Mouse (Mus musculus): ENCODE data around the gene Khnyn. TPM values are rescaled to one million over a fixed set of nuclear protein-coding genes. Genes with fewer than 3 reads are reported as not detected.

The Khnyn gene
- total RNA-seq, 2 experiments from 2014 or later = 29.7 to 29.9 TPM

DNA sequence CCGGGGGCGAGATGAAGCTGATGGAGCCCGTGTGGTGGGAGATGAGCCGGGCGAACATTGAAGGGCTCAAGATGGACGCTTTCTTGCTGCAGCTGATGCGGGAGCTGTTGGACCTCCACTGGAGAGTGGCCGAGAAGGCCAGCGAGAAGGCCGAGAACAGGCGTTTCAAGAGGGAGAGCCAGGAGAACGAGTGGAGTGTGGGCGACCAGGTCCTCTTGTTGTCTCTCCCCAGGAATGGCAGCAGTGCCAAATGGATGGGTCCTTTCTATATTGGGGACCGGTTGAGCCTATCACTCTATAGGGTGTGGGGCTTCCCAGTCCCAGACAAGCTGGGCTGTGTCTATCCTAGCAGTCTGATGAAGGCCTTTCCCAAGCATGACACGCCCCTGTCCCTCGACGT, 12.2 kb upstream of the Khnyn start:
- DNase-seq (ENCODE audit: low spot score in 2 of 2) = no peak

DNA sequence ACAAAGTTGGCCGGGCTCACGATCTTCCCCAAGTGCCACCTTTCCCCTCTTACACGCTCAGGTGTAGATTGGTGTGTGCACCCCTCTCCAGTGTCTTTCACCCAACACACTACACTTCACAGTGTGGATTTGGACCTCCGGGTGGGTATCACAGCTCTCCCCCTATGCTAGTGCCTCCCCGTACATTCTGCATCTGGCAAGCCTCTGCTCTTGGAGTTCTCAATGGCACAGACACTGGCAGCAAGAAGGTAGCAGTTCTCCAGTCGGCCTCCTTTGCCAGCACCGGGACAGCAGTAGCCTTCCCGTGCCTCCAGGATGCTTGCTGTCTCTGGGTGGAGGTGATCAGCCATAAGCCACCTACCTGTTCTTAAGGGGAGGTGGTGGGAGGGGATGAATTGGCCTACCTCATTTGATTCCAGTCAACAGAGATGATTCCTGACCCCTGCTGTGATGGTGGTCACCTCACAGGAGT, 11.5 kb upstream of the Khnyn start:
- DNase-seq (ENCODE audit: low spot score in 2 of 2) = no peak

DNA sequence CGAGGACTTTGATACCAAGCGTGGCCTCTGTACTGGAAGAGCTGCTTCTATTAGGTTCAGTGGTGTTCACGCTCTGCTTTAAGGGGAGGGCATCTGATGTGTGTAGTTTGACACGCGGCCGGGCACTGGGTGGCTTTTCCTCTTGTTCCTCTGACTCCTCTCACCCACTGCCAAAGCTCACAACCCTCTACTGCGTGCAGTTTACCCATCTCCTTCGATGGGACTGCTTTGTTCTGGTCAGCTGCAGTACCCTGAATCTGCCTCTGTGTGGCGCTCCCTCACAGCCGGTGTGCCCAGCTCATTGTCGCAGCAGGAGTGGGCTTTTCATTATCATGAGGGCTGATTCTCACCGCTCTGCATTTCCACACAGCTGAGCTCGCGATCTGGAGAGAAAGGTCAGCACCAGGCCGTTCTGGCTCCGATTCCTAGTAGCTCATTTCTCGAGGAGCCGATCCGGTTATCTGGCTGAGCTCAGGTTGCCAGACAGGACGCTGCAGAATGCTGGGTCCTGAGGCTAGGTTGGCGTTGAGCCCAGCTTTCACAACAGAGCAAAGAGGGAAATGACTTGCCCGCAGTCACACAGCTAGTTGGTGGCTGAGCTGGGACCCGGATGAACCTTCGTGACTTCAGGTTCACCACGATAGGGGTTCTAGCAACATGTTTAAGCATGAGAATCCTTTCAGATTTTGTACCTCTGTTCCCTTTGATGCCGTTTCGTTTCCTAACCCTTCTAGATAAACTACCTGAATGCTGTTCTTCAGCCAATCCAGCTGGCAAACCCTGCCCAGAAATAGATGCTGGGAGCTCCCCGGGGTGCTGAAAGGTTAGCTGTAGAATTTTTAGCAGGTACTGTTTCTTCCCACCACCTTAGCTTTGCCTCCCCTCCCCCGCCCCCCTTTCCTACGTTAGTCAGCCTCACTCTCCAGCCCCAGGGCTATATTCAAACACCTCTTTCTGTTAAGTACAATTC, 10.7 kb upstream of the Khnyn start:
- peak; percentile 60 to 65 for DNase-seq (ENCODE audit: low spot score in 2 of 2)

DNA sequence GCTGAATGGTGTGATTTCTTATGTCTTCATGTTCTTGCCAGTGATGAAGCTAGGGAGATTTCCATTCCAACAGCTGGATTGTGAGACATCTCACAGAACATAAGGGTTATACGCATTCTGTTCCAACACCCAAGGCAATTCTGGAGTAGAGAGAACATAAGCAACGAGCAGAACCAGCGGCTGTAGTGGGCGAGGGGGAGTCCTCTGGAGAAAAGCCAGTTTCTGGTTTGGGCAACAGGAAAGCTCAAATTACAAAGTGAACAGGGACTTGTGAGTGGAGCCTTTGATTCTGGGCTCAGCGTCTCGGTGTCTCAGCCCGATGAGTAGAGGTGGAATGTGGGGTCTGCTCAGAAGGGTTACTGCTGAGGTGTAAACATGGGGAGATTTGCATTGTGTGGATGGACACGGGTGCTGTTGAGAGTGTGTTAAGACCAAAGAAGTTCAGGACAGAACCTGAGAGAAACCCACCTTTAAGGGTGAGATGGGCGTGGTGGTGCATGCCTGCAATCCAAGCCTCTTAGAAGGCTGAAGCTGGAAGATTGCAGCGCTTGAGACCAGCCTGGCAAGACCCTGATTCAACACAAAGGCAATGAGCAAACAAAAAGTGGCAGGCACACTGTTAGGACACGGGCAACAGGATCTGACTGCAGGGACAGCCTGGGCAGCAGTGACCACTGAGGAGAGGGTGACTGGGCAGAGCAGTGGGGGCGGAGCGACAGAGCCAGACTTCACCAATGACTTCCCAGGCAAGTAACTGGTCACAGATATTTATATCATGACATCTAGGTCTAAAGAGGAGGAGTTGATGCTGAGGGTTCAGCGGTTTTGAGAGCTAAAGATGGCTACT, 7.1 kb upstream of the Khnyn start:
- no peak for DNase-seq (ENCODE audit: low spot score in 2 of 2)

DNA sequence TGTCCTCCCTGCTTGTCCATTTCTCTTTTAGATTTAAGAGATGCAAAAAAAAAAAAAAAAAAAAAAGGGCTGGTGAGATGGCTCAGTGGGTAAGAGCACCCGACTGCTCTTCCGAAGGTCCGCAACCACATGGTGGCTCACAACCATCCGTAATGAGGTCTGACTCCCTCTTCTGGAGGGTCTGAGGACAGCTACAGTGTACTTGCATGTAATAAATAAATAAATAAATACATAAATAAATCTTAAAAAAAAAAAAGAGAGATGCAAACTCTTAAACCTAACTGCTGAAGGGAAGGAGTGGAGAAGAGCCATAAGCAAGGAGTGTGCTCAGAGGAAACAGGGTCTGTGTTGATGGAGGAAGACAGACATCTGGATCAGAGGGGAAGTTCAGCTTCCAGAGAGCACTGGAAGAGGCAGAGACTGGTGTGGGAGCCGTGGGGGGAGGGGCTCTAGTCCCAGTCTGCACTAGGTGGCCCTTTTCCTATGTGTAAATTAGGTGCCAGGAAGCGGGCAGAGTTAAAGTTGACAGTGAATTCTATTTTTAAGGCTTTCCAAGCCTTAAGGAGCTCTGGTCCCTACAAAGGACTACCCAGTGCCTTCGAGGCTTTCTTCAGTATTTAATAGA, 6.3 kb upstream of the Khnyn start:
- no peak for DNase-seq (ENCODE audit: low spot score in 2 of 2)

DNA sequence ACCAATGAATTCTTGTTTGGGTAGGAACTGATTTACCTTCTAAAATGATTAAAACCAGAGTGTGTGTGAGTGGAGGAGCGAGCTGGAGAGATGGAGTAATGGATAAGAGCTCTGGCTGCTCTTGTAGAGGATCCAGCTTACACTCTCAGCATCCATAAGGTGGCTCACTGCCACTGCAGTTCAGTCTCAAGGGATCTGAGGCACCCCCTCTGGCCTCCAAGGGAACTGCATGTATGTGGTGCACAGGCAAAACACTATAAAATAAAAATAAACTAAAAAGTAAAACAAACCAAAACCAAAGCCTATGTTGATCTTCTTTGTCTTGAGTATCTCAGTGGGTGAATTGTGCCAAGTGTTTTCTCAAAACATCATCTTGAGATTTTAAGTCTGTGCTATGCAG, 5.1 kb upstream of the Khnyn start:
- DNase-seq (ENCODE audit: low spot score in 2 of 2) = peak in 1 of 2 experiments; percentile 68

DNA sequence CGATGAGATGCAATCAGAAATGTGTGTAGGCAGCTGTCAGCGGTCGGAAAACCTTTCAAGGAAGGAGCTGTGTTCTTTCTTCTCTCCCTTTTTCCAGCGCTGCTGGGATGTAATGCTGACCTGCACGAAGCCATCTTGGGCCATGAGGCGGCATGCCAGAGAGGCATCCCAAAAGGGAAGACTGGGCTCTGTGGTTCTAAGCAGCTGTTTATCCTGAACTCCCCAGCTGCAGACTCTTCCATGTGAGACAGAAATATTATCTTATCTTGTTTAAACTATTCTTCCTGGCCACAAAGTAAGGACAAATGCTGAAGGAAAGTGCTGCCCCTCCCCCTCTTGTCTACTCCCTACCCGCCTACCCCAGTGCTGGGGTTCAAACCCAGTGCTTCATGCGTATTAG, 3.8 kb upstream of the Khnyn start:
- no peak for DNase-seq (ENCODE audit: low spot score in 2 of 2)

DNA sequence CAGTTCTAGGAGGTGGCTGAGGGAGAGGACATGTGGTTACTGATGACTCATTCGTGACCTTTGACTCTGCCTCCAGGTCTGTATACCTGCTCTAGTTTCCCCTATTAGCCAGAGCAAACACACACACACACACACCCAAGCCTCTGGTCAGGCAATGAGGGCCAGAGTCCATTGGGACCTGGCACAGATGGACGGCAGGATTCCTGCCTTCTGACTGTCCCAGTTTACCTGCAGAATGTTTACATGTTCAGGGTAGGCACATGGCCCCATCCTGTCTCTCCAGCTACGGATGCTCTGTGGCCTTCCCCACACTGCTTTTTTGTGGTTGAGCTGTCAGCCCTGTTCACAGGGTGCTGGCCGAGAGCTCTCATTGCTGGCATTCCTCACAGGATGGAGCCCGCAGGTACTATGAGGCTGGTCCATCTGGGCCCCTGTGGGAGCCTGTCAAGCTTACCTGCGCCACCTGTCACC, 2.5 kb upstream of the Khnyn start:
- no peak for DNase-seq (ENCODE audit: low spot score in 2 of 2)

DNA sequence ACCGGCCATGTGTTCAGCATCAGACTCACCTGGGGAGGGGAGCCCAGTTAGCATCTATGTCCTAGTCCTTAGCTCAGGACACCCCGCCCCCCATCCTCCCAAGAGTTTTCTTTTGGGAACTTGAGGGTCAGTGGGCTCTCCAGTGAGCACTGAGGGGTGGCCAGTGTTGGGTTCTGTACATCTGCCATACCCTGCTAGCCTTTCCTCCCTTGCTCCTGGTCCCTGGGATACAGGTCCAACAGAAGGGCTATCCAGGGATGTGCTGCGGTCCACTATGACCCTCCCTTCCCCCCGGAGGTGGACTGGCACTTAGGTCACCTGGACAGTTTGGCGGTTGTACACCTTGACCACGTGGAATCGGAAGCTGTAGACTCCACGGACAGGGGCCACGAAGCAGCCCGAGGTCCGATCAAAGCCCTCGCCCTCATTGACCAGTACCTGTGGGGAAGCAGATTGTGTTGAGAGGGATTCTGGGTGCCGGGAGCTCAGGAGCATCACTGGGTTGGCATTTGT, 1.5 kb upstream of the Khnyn start:
- DNase-seq (ENCODE audit: low spot score in 2 of 2) = no peak

DNA sequence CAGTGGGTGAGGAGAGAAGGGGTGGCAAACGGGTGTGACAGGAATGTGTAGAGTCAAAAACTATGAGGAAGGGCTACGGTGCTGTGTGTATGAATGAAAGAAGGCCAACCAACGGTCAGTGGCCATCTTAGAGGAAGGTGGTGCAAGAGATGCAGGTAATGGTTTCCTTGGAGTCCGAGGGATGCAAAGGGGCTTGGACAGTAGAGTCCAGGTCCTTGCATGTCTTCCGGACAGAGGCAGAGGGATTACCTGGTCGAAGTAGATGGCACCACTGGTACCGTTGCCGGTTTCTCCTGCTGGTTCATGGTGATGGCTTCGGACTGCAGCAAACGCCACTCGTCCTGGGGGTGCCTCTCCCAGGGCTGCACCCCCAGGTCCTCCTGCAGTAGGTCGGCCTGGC, 1.1 kb upstream of the Khnyn start:
- DNase-seq (ENCODE audit: low spot score in 2 of 2) = no peak

DNA sequence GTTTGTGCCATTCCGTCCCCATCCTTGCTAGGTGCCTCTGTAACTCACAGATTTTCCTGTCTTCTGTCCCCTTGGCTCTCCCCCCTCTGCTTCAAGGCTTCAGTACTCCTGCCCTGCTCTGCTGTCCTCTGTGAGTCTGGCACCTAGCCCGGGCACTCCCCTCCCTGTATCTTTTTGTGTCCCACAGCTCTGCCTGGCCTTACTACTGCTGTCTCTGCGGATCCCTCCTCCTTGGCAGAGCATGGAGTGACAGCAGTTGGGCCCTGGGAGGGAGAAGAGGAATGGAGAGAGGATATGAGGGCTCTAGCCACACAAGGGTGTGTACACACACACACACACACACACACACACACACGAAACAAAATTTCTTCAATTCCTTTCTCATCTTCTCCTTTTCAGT, 581 bp upstream of the Khnyn start, which contains the start of gene Cbln3:
Gene Cbln3 (minus strand): TSS at position 227 of the 400 bp plus-strand sequence.
- peak in 1 of 2 experiments; percentile 64 for DNase-seq (ENCODE audit: low spot score in 2 of 2)

DNA sequence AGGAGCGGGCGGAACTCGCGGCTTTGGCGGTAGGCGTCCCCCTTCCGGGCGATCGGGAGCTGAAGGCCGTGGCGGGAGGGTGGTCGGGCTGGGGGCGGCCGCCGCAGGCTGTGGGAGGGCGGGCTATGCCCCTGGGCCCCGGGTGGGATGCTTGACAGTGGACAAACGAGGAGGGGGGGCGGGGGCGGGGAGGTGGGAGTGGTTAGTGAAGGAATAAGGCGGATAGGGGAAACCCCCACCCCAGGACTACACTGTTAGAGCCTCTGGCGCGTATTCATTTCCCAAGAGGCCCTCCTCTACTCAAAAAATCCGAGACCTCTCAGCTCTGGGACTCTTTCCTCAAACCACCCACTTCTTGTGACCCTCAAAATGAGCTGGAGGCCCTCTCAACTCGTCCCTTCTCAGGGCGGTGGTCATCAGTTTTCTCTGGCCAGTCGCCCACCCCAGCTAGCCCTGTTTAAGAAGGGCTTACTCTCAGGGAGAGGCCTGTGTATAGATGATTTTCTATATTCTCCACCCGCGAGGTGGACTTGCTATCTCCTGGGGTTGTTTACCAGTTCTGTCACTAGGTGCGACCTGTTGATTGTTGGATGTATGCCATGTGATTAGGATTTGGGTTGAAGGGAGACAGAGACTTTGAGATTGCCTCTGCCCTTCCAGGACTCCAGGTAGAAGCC, 505 bp downstream of the Khnyn start:
- no peak for DNase-seq (ENCODE audit: low spot score in 2 of 2)

DNA sequence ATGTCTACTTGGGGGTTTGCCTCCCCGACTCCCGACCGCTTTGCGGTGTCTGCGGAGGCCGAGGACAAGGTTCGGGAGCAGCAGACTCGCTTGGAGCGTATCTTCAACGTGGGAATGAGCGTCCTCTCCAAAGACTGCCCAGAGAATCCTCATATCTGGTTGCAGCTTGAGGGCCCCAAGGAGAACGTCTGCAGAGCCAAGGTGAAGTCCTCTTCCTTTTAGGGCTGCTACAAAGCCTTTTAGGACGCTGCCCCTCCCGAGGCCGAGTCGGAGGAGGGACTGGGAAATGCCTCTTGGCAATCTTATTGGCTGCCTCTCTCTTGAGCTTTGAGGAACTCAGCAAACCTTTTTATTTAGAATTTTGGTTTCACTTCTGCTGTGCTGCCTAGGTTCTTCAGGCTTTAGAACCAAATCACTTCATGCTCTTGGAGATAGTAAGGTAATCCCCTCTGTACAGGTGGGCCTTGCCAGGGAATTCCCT, 1.1 kb downstream of the Khnyn start:
- DNase-seq (ENCODE audit: low spot score in 2 of 2) = no peak

DNA sequence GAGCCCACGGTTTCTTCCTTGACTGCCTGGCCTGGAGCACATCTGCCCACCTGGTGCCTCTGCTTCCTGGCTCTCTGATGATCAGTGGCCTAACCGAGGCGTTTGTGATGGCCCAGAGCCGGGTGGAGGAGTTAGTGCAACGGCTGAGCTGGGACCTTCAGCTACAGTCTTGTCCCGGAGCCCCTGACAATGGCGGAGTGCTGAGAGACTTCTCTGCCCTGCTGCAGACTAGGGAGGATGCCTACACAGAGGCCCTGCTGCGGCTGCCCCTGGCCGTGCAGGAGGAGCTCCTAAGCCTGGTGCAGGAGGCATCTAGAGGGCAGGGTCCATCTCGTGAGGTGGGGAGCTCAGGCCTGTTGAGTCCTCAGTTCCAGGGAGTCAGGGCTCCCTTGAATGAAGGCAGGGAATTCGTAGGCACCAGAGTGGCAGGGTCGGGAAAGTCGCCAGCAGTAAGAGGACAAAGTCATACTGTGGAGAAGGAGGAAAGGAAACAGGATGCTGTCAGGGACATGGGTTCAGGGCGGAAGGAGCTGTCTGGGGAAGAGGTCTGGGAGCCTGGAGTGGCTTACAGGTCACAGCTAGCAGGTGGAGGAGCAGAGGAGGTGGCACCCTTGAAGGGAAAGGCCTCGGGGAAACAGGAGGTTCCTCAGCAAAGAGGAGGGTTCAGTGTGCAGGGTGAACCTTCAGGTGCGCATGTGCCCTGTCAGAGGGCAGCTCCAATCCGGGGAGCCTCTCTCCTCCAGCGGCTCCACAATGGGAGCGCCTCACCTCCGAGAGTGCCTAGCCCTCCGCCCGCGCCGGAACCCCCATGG, 2.0 kb downstream of the Khnyn start:
- no peak for DNase-seq (ENCODE audit: low spot score in 2 of 2)

DNA sequence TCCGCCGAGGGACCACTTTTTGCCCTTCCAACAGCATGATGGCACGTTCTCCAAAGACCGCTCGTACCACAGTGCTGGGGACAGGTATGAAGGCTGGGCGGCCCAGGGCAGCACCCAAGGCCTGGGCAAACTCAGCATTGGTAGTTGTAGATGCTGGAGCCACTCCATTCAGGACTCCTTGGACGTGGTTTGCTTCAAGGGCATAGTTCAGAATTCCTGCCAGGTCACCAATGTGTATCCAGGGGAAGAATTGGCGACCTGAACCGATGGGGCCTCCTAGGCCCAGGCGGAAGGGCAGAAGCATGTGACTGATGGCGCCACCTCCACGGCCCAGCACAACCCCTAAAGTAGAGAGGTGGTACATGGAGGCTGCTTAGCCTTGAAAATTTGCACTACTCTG, 12.9 kb downstream of the Khnyn start:
- DNase-seq (ENCODE audit: low spot score in 2 of 2) = no peak

DNA sequence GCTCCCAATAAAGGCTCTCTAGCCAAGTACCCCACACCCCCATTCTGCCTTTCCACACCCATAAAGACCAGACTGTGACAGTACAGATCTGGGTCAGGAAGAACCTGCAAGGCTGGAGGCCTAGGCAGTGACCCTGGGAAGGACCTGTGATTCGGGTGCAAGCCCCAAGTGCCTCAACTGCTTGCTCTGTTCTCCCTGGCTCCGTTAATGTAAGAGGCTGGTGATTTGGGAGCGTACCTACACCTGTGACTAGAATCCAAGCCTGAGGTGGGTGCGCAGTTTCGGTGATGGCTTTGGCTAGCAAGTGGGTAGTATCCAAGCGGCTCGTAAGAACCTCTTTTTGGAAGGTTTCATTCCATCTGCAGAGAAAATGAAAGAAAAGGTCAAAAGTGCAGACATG, 14.2 kb downstream of the Khnyn start:
- DNase-seq (ENCODE audit: low spot score in 2 of 2) = no peak

DNA sequence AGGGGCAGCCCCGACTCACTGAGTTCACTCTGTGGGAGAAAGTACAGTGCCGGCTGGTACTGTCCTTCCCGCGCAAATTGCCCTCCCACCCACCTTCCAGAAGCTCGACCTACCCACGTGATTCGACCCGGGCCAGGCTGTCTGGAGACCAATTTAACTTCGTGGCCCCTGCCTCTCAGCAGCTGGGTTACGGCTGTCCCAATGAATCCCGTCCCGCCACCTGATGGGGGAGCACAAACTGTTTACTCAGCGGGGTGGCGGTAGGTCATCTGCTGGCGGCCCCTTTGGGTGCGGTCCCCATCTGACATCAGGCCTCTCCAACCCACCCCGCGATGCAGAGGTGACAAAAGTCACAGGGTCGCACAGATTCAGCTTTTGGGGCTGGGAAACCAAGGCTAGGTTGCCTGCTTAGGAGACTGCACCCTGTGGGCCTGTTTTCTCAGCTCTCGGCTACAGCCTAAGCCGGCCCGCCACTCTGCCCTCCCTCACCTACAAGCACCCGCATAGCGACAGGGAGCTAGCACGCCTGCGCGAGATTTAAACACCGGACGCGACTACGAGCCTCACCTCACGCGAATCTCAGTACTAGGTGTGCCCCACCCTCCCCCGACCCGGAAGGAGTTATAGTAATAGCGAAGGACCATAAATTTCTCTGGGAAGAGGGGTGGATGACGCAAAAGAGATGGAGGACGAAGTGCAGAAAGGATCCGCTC, 15.1 kb downstream of the Khnyn start, which contains the start of gene Sdr39u1:
Gene Sdr39u1 (minus strand): TSS at position 593 of the 713 bp plus-strand sequence.
- DNase-seq (ENCODE audit: low spot score in 2 of 2) = peak; percentile 55 to 73

DNA sequence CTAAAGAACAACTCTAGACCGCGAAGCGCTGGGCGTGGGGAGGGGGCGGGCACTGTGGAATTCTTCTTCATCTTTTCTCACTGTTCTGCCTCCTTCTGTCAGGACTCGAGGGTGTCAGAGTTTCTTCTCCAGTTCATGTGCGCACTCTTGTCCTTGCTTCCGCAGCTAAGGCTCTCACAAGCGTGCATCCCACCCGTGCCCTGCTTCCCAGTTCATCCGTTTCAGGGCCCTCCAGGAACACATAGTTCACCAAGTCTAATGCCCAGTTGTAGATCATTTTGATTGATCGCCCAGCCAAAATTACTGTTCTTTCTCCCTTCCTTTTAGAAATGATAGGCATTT, 15.6 kb downstream of the Khnyn start:
- no peak for DNase-seq (ENCODE audit: low spot score in 2 of 2)

DNA sequence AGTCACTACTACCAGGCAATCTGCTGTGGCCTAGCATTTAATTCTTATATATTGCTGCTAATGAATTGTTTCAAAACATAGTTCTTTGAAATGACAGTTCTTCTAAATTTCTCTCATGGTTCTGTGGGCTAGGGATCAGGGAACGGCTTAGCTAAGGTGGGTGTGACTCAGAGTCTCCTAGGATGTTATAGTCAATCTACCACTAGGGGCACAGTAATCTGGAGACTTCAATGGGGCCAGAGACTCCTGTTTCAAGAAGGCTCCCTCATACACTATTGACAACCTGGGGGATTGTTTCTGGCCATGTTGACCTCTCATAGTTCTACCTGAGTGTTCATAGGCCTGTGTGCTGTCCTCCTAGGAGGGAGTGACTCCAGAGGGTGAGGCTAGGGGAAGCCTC, 20.8 kb downstream of the Khnyn start:
- DNase-seq (ENCODE audit: low spot score in 2 of 2) = no peak
